Mouse (Mus musculus) gastrocnemius, postnatal 4 days (tissue): ENCODE data around the gene Olfr465-ps1. TPM values are rescaled to one million over a fixed set of nuclear protein-coding genes. Genes with fewer than 3 reads are reported as not detected.
A peak's percentile ranks its signal among the peaks of the same experiment; 100 is the strongest.

Experiments
- DNase-seq, 2 experiments: peaks; one replicate each; pipeline ENCODE4 v3.0.0; 2021 to 2022; ENCODE audit warnings: low spot score in 2 of 2, mixed read lengths in 2 of 2
- long read RNA-seq, 2 experiments: library from polyadenylated mRNA; stranded (forward); transcript quantifications; one replicate each; pipeline ENCODE4 v2.0.0; 2021
- total RNA-seq, 2 experiments: library from RNA; stranded (reverse); gene quantifications; 2 replicates each; pipeline ENCODE4 v1.2.3; 2021

Gene Olfr465-ps1
- not detected for total RNA-seq
- long read RNA-seq, experiment 1, result 0 reads
- long read RNA-seq, experiment 2, result 0 reads

GRCm38 (mm10) chr13:65137789-65138188 is at the start of gene Olfr465-ps1:
Olfr465-ps1 (plus strand) TSS chr13:65138089.
- no peak for DNase-seq

- DNase-seq, result no peak
These were observed 42.0 kb upstream of the Olfr465-ps1 start for GRCm38 (mm10) chr13:65095923-65096322.

- DNase-seq, result no peak
These were observed 40.9 kb upstream of the Olfr465-ps1 start for GRCm38 (mm10) chr13:65097018-65097417.

- no peak for DNase-seq
These were observed 37.2 kb upstream of the Olfr465-ps1 start for GRCm38 (mm10) chr13:65100678-65101077.

- no peak for DNase-seq
These were observed 36.7 kb upstream of the Olfr465-ps1 start for GRCm38 (mm10) chr13:65101232-65101631.

GRCm38 (mm10) chr13:65111961-65112360 is 25.9 kb upstream of the Olfr465-ps1 start:
- no peak for DNase-seq

GRCm38 (mm10) chr13:65112459-65113110 is 25.3 kb upstream of the Olfr465-ps1 start, which contains the start of gene Mfsd14b:
Mfsd14b (minus strand) TSS chr13:65112975.
- DNase-seq, result peak; percentile 64 to 87

- DNase-seq, result no peak
These were observed 24.6 kb upstream of the Olfr465-ps1 start for GRCm38 (mm10) chr13:65113239-65113638.

GRCm38 (mm10) chr13:65120984-65121383 is 16.9 kb upstream of the Olfr465-ps1 start:
- DNase-seq, result no peak

GRCm38 (mm10) chr13:65122111-65122510 is 15.8 kb upstream of the Olfr465-ps1 start:
- no peak for DNase-seq

- no peak for DNase-seq
These were observed 10.6 kb upstream of the Olfr465-ps1 start for GRCm38 (mm10) chr13:65127063-65127847.

- no peak for DNase-seq
These were observed 12.1 kb downstream of the Olfr465-ps1 start, which contains the start of gene Olfr466 for GRCm38 (mm10) chr13:65149940-65150339. Olfr466 (plus strand) TSS chr13:65150240.

GRCm38 (mm10) chr13:65174102-65174501 is 36.2 kb downstream of the Olfr465-ps1 start:
- no peak for DNase-seq

GRCm38 (mm10) chr13:65175734-65176471 is 38.0 kb downstream of the Olfr465-ps1 start:
- no peak for DNase-seq

GRCm38 (mm10) chr13:65176472-65177091 is 38.7 kb downstream of the Olfr465-ps1 start:
- DNase-seq, result no peak

Other genes starting within 250 kb of the Olfr465-ps1 start
- gene Cntnap3, start 234.1 kb upstream of the Olfr465-ps1 start, total RNA-seq, result under 1 TPM in 1 of 2 experiments, not detected in 1; 0.08 TPM
- not detected for gene Spata31, start 220.7 kb upstream of the Olfr465-ps1 start, total RNA-seq
- not detected for gene Spata31d1c, start 105.0 kb upstream of the Olfr465-ps1 start, total RNA-seq
- not detected for gene Prss47, start 85.3 kb upstream of the Olfr465-ps1 start, total RNA-seq
- 10 to 100 TPM; 23.7 to 27.4 TPM for gene Mfsd14b, start 25.1 kb upstream of the Olfr465-ps1 start, total RNA-seq
- gene Olfr466, start 12.2 kb downstream of the Olfr465-ps1 start, total RNA-seq, result not detected
- not detected for gene Nlrp4f, start 67.9 kb downstream of the Olfr465-ps1 start, total RNA-seq
- not detected for gene Gm10775, start 121.5 kb downstream of the Olfr465-ps1 start, total RNA-seq
- 10 to 100 TPM; 18.4 to 19.9 TPM for gene Zfp369, start 140.7 kb downstream of the Olfr465-ps1 start, total RNA-seq